Mouse (Mus musculus): ENCODE data around the gene Slc25a39.

DNA sequence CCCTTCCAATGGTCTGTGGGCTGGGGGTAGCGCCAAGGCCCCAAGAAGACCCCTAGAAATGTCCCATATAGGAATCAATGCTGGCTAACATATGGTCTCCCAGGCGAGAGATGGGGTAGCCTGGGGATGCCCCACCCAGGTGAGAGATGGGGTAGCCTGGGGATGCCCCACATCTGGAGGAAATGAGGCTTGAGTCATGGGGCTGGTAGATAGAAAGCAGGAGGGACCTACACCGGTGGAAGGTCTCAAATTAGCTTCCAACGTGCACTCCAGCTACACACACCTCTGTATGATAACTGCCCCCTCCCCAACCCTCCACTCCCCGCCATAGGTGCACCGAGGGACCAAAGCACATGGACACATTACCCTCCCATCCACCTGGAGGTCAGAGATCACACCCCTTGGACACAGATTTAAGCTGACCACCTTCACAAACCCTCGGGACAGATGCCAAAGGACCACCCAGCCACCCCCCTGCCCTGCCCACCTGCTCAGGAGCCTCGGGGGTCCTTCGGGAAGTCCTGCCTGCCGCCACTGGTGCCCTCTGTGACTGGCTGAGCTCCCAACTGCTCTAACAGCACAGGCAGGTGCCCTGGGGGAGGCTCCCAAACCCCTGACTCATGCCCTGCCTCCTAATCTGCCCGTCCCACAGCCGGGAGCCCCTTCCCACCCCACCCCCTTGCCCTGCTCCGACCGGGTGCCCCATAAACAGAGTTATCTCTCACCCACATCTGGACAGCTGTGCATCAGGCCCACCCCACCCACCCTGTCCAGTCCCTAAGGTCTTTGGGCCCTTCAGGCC is 43.0 kb downstream of the Slc25a39 start:
- TF ChIP-seq POLR2A (IDR thresholded peaks at IDR 0.05; ENCODE audit: control insufficient read depth, low read depth, low read length): no peak
- TF ChIP-seq CTCF (IDR thresholded peaks at IDR 0.05; ENCODE audit: control insufficient read depth, insufficient read depth, insufficient replicate concordance, low read depth, low read length): no peak

All from testis, adult 2 months (tissue).